Mouse (Mus musculus) lung, postnatal 14 days (tissue): ENCODE data around the gene Apon.
"Not testable (repeated sequence)": the region's sequence is repeated elsewhere in the genome, so short reads cannot be mapped to it uniquely, and the experiment has no call there.

Experiments
- DNase-seq: peaks from one replicate; pipeline ENCODE4 v3.0.0; 2021

Apon gene

GRCm38 (mm10) chr10:128278158-128278557 is 24.3 kb downstream of the Apon start:
- DNase-seq: no peak

GRCm38 (mm10) chr10:128280943-128281342 is 27.0 kb downstream of the Apon start:
- DNase-seq: no peak

- no peak for DNase-seq
Measured at GRCm38 (mm10) chr10:128281682-128282081, 27.8 kb downstream of the Apon start.

GRCm38 (mm10) chr10:128282886-128283450 is 29.1 kb downstream of the Apon start:
- no peak for DNase-seq

GRCm38 (mm10) chr10:128283604-128284579 is 30.0 kb downstream of the Apon start:
- peak; percentile 73 for DNase-seq

- DNase-seq: not testable (repeated sequence)
Measured at GRCm38 (mm10) chr10:128290594-128290993, 36.7 kb downstream of the Apon start.

GRCm38 (mm10) chr10:128296370-128297090 is 42.6 kb downstream of the Apon start:
- DNase-seq: no peak

GRCm38 (mm10) chr10:128297221-128297620 is 43.3 kb downstream of the Apon start:
- peak; percentile 11 for DNase-seq

- DNase-seq: peak; percentile 29
Measured at GRCm38 (mm10) chr10:128297622-128298021, 43.7 kb downstream of the Apon start.

- no peak for DNase-seq
Measured at GRCm38 (mm10) chr10:128298243-128298642, 44.3 kb downstream of the Apon start.

GRCm38 (mm10) chr10:128298702-128299171 is 44.8 kb downstream of the Apon start, which contains the start of gene Il23a:
Gene Il23a (minus strand): TSS chr10:128298752.
- no peak for DNase-seq

- no peak for DNase-seq
Measured at GRCm38 (mm10) chr10:128302357-128302756, 48.5 kb downstream of the Apon start.

- DNase-seq: no peak
Measured at GRCm38 (mm10) chr10:128302785-128303125, 48.9 kb downstream of the Apon start.

GRCm38 (mm10) chr10:128303126-128304021 is 49.5 kb downstream of the Apon start, which contains the start of gene Pan2:
Gene Pan2 (plus strand): TSS chr10:128303335.
- DNase-seq: peak; percentile 99
